Mouse (Mus musculus) gastrocnemius, adult 2 months (tissue): ENCODE measurements around the gene Fam131a. TPM values are rescaled to one million over a fixed set of nuclear protein-coding genes. Genes with fewer than 3 reads are reported as not detected.

ENCODE experiments used
- DNase-seq: peaks from one replicate; pipeline ENCODE4 v3.0.0; 2022
- H3K27ac ChIP-seq: fragments of 200-600 bp; 2 replicates; pipeline ENCODE4 v1.8.1; 2022; ENCODE audit warnings: mild to moderate bottlenecking
- H3K4me3 ChIP-seq: fragments of 200-600 bp; 2 replicates; pipeline ENCODE4 v1.8.1; 2022; ENCODE audit warnings: mild to moderate bottlenecking, moderate library complexity
- CTCF ChIP-seq: fragments of 200-600 bp; IDR thresholded peaks from 2 replicates; pipeline ENCODE4 v1.8.1; 2022; ENCODE audit warnings: antibody characterized with exemption, mild to moderate bottlenecking, moderate library complexity
- intact Hi-C: fragments of 180-260 bp; cut with DNase I; formaldehyde crosslinking; loops from one replicate; pipeline ENCODE4 v1.15.1; 2025
- total RNA-seq, 2 experiments: library from RNA; stranded (reverse); gene quantifications; 2 replicates each; pipeline ENCODE4 v1.2.3; 2021

Gene Fam131a
- total RNA-seq, 2 experiments from 2014 or later, result 46.0 to 62.9 TPM

DNA sequence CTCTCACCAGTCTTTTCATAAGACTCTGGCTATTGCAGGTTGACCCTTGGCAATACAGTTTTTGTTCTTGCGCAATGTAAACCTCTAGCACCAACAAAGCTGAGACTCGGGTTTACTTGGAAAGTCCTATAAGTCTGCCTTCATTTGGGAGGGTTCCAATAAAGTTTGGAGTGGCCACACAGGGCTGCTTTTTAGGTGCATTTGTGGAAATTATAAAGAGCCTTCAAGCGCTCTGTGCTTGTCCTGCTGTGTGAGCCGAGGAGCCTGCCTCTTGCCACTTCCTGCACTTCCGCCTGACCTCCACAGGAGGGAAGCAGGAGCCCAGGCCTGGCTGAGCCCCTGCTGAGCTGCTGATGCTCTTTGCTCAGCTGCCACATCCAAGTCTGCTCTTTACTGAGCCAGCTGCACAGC lies 31.3 kb downstream of the Fam131a start:
- Histone ChIP-seq H3K4me3 (no peak overlapping the region), H3K27ac (0 out of 2 replicates have a peak overlapping the region, but pooled peaks have one; percentile 79)
- peak; percentile 89 for TF ChIP-seq CTCF
- intact Hi-C loops, result loop anchor here (2.0 kb wide), 1 partner anchor 36 kb away; no protein-coding TSS in a partner anchor
- peak; percentile 81 for DNase-seq

DNA sequence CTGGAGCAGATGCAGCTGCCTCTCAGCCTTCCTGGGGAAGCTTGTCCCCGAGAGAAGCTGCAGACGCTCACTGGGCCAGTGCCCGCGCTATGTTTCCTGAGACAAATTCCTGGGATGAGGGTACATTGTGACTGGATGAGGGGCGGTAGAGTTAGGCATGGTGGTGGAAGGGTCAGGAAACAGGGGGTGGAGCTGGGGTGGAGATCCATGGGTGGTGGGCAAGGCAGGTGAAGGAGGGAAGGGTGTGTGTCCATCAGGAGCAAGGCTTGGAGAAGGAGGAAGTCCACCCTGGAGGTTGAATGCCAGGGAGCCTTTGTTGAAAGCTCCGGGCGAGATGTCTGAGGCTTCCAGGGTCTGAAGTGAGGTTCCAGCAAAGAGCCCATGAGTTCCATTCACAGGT lies 32.3 kb downstream of the Fam131a start:
- peak; percentile 21 for DNase-seq
- Histone ChIP-seq H3K4me3 (peak overlapping the region; percentile 40), H3K27ac (peak overlapping the region; percentile 79)
- no peak for TF ChIP-seq CTCF
- intact Hi-C loops, result loop anchor here (2.0 kb wide), 1 partner anchor 35 kb away; no protein-coding TSS in a partner anchor

DNA sequence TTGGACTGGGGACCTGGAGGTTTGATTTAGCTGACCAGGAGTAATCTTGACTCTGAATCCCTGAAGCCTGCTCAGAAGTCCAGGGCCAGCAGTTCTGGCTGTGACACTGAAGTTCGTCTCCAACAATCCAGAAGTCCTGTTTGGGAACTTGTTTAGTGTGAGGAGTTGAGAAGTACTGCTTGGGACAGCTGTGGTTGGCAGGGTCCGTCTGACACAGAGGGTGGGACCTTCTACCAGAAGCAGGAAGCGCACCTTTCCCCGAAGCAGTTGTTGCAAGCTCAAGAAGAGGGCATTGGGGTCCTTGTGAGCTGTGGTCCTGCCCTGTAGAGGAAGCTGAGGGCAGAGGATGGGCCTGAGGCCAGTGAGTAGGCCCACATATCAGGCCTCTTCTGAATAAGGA lies 32.7 kb downstream of the Fam131a start:
- intact Hi-C loops, result loop anchor here (2.0 kb wide), 1 partner anchor 35 kb away; no protein-coding TSS in a partner anchor
- Histone ChIP-seq H3K27ac (peak overlapping the region; percentile 79), H3K4me3 (peak overlapping the region; percentile 40)
- no peak for TF ChIP-seq CTCF
- DNase-seq, result peak; percentile 27

DNA sequence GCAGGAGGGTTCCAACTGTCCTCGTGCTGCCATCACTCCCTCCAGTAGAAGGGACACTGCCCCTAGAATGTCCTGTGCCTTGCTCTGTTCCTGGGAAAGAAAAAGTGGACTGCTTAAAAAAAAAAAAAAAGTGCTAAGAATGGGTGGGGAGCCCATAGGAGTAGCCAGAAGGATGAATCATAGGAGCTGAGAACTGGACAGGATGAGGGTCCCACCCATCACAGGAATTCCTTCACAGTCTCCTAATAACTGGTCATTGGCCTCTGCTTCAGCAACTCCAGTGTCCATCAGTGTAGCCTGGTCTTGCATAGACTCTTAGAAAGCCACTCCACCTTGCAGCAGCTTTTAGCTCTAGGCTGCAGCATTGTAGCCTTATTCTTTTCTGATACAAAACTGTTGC lies 33.3 kb downstream of the Fam131a start:
- no peak for TF ChIP-seq CTCF
- DNase-seq, result peak; percentile 28
- peak overlapping the region; percentile 79 for H3K27ac ChIP-seq
- intact Hi-C loops, result no loop called here
- H3K4me3 ChIP-seq, result peak overlapping the region; percentile 40

GRCm38 (mm10) chr16:20730293-20730711 lies 37.3 kb downstream of the Fam131a start:
- peak overlapping the region; percentile 82 for H3K27ac ChIP-seq
- peak overlapping the region; percentile 60 for H3K4me3 ChIP-seq
- DNase-seq, result no peak
- intact Hi-C loops, result no loop called here
- TF ChIP-seq CTCF, result no peak

DNA sequence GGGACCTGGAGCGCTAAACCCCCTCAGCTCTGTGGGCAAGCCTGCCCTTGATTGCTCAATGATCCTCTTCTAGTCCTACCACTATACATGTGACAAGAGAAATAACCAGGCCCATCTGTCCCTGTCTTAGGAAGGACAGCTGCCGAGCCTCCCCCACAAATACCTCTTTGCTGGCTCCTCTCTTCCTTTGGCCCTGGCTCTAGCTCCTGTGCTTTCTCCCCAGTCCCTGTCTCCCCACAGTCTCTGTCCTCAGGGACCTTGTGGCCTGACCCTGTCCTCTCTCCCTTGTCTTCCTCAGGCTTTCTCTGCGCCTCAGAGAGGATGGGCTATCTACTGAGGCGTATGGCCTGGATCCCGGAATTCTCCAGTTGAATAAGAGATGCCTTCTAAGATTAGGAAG lies 38.6 kb downstream of the Fam131a start:
- no peak for TF ChIP-seq CTCF
- H3K27ac ChIP-seq, result peak overlapping the region; percentile 35; the same call in 1 of the 2 replicates
- no peak overlapping the region for H3K4me3 ChIP-seq
- intact Hi-C loops, result no loop called here
- DNase-seq, result no peak

DNA sequence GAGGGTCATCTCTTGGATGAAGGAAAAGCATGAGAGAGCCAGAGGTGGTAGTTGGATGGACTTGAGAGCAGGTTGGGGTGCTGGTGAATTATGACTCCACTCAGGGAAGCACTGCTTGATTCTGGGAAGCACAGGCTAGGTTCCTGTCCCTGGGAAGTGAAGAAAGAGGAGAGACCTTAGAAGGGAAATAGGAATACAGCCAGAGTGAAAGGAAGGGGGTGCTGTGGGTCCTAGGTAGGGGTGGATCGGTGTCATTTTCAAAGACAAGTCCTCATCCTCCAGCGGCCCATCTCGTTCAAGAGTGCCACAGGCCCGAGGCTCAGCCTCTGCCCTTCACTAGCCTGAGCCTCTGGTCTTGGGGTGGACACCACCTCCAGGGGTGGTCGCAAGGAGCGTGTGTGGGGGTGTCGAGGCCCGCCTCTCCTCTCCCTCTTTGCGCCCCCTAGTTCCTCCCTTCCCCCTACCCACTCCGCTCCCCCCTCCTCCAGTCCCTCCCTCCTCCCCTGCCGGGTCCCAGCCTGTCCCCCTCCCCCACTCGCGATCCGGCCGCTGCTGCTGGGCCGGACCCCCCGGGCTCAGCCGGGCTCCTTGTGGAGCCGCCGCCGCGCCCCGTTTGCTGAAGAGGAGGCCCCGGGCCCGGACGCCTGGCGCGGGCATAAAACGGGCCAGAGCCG lies 39.3 kb downstream of the Fam131a start:
- no peak for DNase-seq
- H3K27ac ChIP-seq, result peak overlapping the region; percentile 91
- peak overlapping the region; percentile 92 for H3K4me3 ChIP-seq
- intact Hi-C loops, result no loop called here
- no peak for TF ChIP-seq CTCF

DNA sequence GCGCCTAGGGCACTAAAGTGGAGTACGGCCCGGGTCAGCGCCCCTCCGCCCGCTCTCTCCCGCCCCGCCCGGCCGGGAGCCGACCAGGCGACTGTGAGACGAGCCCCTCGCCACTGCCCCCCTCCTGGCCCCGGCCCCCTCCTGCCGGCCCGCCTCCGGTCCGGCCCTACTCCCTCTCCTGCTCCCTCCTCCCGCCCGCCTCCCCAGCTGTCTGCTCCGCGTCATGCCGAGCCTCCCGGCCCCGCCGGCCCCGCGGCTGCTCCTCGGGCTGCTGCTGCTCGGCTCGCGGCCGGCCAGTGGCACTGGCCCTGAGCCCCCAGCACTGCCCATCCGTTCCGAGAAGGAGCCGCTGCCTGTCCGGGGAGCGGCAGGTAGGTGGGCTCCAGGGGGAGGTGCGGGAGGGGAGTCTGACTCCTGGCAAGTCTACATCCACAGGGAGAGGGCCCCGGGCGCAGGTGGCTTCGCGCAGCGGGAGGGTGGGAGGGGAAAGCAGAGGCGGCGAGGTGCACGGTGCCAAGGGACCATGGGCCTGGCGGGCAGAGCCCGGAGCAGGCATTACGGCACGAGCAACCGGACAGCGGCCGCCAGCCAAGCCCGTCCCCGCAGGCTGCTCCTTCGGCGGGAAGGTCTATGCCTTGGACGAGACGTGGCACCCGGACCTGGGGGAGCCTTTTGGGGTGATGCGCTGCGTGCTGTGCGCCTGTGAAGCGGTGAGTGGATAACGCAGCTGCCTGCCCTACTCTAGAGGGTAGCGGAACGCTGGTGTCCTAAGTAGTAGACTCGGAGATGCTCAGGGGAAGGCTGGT lies 40.1 kb downstream of the Fam131a start, which contains the start of gene Chrd:
TSS of gene Chrd (plus strand) at position 203 of the 806 bp plus-strand sequence.
- H3K27ac ChIP-seq, result peak within 1 kb of the TSS; percentile 91
- peak within 1 kb of the TSS; percentile 92 for H3K4me3 ChIP-seq
- intact Hi-C loops, result no loop called here
- DNase-seq, result peak; percentile 88
- no peak for TF ChIP-seq CTCF

DNA sequence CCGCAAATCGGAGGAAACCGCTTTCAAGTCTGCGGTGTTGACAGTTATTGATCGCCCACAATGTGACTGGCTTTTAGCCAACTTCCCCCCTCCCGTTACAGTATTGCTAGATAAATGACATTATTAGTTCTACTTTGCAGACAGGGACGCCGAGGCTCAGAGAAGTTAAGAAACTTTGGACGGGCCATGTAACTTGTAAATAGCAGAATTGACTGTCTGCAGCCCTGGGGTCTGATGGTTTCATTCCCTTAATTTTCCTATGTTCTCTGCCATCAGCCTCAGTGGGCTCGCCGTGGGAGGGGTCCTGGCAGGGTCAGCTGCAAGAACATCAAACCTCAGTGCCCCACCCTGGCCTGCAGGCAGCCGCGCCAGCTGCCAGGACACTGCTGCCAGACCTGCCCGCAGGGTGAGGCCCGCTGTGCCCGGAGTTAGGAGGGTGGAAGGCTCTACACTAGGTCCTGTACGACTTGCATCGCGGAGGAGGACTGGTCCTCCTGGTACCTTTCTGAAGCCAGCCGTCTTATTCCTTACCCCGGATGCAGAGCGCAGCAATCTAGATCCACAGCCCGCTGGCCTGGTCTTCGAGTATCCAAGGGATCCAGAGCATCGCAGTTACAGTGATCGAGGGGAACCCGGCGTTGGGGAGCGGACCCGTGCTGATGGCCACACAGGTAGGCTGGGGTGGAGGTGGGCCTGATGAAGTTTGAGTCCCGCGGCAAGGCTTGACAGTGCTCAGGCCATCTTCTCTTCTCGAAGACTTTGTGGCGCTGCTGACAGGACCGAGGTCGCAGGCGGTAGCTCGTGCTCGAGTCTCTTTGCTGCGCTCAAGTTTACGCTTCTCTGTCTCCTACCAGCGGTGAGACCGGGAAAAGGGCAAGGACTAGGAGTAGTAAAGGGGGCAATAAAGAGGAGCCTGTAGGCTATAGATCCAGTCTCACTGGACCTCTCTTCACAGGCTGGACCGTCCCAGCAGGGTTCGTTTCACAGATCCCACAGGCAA lies 41.0 kb downstream of the Fam131a start, which contains the start of gene Thpo:
TSS of gene Thpo (minus strand) at position 781 of the 1,000 bp plus-strand sequence.
- H3K27ac ChIP-seq, result peak within 1 kb of the TSS; percentile 91
- H3K4me3 ChIP-seq, result peak within 1 kb of the TSS; percentile 92
- DNase-seq, result no peak
- intact Hi-C loops, result no loop called here
- TF ChIP-seq CTCF, result no peak

- H3K27ac ChIP-seq, result no peak overlapping the region
- no peak for DNase-seq
- TF ChIP-seq CTCF, result no peak
- no peak overlapping the region for H3K4me3 ChIP-seq
- intact Hi-C loops, result no loop called here
These were observed 42.6 kb downstream of the Fam131a start for GRCm38 (mm10) chr16:20735651-20736050.

DNA sequence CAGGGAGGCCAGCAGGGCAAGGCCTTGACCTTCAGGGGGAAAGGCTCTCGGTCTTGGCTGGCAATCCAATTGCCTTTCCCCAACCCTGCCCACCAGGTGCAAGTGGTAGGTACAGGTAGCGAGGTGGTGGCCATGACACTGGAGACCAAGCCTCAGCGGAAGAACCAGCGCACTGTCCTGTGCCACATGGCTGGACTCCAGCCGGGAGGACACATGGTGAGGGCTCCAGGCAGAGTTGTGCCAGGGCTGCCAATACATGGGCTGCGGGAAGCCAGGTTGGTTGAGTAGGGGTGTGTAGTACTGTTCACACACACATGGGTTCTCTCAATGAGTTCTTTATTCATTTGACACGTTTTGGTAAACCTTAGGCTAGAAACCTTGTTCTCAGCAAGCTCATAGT lies 43.1 kb downstream of the Fam131a start:
- intact Hi-C loops, result no loop called here
- no peak for TF ChIP-seq CTCF
- DNase-seq, result no peak
- no peak overlapping the region for H3K27ac ChIP-seq
- no peak overlapping the region for H3K4me3 ChIP-seq

DNA sequence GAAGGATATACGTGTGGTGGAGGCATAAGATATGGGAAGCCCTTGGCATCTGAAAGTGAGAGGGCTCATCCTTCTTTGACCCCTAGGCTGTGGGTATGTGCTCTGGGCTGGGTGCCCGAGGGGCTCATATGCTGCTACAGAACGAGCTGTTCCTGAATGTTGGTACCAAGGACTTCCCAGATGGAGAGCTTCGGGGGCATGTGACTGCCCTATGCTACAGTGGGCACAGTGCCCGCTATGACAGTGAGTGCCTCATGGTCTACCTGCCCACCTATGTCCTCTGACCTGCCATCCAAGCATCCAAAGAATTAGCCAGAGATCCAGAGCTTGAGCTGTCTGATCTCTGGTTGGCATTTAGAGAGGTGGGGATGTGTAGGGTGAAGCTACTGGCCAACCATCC lies 43.8 kb downstream of the Fam131a start:
- intact Hi-C loops, result no loop called here
- TF ChIP-seq CTCF, result no peak
- Histone ChIP-seq H3K27ac (no peak overlapping the region), H3K4me3 (no peak overlapping the region)
- no peak for DNase-seq
